Mouse (Mus musculus) ES-Bruce4 (cell line): ENCODE measurements around the gene Tex33.

Experiments used
- CTCF ChIP-seq: IDR thresholded peaks from one replicate; pipeline ENCODE4 v1.8.1; 2011; ENCODE audit warnings: low read depth, low read length
- POLR2A ChIP-seq: IDR thresholded peaks from one replicate; pipeline ENCODE4 v1.8.1; 2011; ENCODE audit warnings: low read length; ENCODE audit not compliant: insufficient read depth

DNA sequence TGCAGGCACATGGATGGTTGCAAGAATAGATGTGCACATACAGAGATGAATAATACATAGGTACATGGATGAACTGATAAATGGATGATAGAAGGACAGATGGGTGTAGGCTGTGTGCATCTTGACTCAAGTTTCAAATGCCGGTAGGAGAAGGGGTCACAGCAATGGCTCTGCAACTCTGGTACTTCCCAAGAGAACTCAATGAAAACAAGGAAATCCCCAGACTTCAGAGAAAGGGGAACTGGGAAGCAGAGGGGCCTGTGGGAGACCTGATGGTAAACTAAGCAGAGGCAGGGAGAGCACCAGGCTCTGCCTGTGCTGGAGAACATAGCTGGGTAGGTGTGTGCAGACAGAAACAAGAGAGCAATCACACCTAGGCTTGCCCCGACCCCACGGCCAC lies 61.3 kb downstream of the Tex33 start:
- TF ChIP-seq CTCF (no peak), POLR2A (no peak)
